Mouse (Mus musculus) B cell, adult 67 days (primary cell): ENCODE data around the gene Slc35a5. TPM values are rescaled to one million over a fixed set of nuclear protein-coding genes. Genes with fewer than 3 reads are reported as not detected.

Source experiments
- total RNA-seq, 2 experiments: library from RNA; stranded (reverse); gene quantifications; 4 replicates each; pipeline ENCODE4 v1.2.4; 2023

Slc35a5 gene
- 10 to 100 TPM; 32.1 to 35.2 TPM for total RNA-seq

DNA sequence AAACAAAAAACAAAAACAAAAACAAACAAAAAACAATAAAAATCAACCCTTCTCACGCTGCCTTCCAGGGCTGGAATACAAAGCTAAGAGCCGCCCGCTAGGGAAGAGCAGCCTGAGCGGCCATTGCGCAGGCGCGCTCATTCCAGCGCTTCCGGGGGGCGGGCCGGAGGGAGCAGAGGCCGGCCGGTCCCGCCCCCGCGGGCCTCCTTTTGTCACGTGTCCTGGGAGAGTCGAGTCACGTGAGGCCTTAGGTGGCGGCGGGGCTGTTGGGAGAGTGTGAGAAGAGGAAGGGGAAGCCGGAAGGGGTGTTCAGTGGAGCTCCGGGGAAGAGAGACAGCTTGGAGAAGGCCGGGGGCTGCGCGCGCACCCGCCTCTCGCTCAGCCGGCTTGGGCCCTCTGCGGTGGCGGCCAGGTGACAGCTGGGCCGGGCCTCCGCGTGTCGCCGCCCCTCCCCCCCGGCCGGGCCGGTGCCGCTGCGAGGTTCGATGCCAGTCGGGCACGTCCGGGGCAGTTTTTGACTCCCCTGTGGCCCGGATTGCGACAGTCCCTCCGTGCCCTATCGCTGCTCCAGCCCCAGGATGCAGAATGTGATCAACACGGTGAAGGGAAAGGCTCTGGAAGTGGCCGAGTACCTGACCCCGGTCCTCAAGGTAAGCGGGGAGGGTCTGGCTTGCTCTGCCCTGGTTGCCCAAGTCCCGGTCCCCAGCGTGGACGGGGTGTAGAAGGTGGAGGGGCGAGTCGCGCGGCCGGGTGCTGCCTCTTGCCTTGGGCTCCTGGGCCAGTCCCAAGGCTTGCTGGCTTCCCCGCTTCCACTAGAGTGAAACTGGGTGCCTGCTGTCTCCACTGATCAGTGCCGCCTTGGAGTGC, at the start of gene Slc35a5, which contains the start of gene Atg3:
Gene Slc35a5, minus strand, starts transcription at position 185 of the 867 bp plus-strand sequence.
Gene Atg3, plus strand, starts transcription at position 264 of the 867 bp plus-strand sequence.

DNA sequence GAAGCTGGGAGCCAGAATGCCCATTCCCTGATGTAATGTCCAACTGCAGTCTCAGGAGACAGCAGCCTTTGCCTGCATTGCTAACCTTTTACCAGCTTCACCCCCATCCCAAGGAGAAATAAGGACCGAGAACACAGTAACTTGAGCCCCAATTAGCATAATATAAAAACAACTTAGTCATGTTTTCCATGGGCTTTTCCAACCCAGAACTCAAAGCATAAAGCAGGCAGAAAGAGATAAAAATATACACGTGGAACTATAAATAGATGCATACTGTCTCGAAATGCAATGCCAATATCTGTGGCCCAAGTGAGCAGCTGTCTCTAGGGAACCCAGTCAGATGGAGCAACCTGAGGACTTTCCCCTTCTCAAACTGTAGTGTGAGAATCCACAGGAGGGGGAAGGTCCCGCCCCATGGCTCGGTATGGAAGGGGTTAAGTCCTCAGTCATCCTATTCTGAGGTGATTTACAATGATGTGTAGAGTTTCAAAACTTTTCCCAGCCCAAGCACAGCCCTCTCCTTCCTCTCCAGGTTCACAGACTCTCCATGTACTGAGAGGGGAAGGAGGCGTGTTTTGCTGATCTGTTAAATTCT, 65.3 kb downstream of the Slc35a5 start, which contains the start of gene Ccdc80:
Gene Ccdc80, plus strand, starts transcription at position 266 of the 595 bp plus-strand sequence.

Other genes starting within 250 kb of the Slc35a5 start
- gene Cd200r3, start 215.0 kb downstream of the Slc35a5 start, total RNA-seq, result under 1 TPM in 1 of 2 experiments, not detected in 1; 0.58 TPM
- gene Ccdc80, start 65.3 kb downstream of the Slc35a5 start, total RNA-seq, result not detected
- gene Atg3, start 79 bp upstream of the Slc35a5 start, total RNA-seq, result 10 to 100 TPM; 44.3 to 48.6 TPM
- 100 to 1,000 TPM; 327 to 424 TPM for gene Btla, start 65.6 kb upstream of the Slc35a5 start, total RNA-seq